ENCODE assay signal across 13 mouse cellular contexts in genomic region chr10:14216191-14216992, GRCm38 (mm10).
DNase-seq lines count a peak whose midpoint lies in the region; ATAC-seq and TF ChIP-seq lines count a peak whose summit lies in the region.
"Had no signal": no experiment of that assay in that cellular context is flagged by ENCODE, and none has a peak within 500 bp of the region (broad histone marks: within the 10 kb centered on the region; RNA-seq: fewer than 3 reads in every experiment).

No protein-coding gene starts in this region.

- peak overlapping the region; percentile 86 for H3K27ac ChIP-seq in layer of hippocampus, adult 2 months
- H3K27ac ChIP-seq: heart, embryonic 13.5 days; hindbrain, postnatal 0 days; limb, embryonic 13.5 days; stomach, embryonic 15.5 days had no signal

- no peak for DNase-seq in layer of hippocampus, adult 2 months (ENCODE audit: low spot score in 2 of 2)
- DNase-seq in layer of hippocampus, postnatal 25 days (ENCODE audit: extremely low spot score in 1 of 2, low spot score in 1 of 2) = no peak
- DNase-seq in right cerebral cortex, adult 18-20 months = peak; percentile 72
- DNase-seq in adrenal gland, postnatal 14 days = no peak
- no peak for DNase-seq in thymus, postnatal 10 days (ENCODE audit: low spot score in 2 of 2)
- no peak for DNase-seq in thymus, adult 18-20 months
- DNase-seq: kidney, postnatal 36 days had no signal

- TF ChIP-seq CTCF in layer of hippocampus, adult 2 months (conservative IDR thresholded peaks at IDR 0.05) = no peak

- H3K4me3 ChIP-seq in layer of hippocampus, adult 2 months = no peak overlapping the region
- H3K4me3 ChIP-seq: heart, embryonic 13.5 days; limb, embryonic 13.5 days; stomach, embryonic 15.5 days had no signal

- ATAC-seq in common myeloid progenitor, adult 5-6 weeks (replicated peaks; ENCODE audit: low read depth, poor library complexity, severe bottlenecking) = peak; percentile 74
- peak; percentile 67 for ATAC-seq in granulocyte monocyte progenitor cell, adult 5-6 weeks (replicated peaks; ENCODE audit: poor library complexity, severe bottlenecking)
- ATAC-seq: hindbrain, postnatal 0 days had no signal
